Mouse (Mus musculus): ENCODE data around the gene Ptprt. TPM values are rescaled to one million over a fixed set of nuclear protein-coding genes. Genes with fewer than 3 reads are reported as not detected.

Gene Ptprt
- total and polyA plus RNA-seq, 3 experiments = not detected

GRCm38 (mm10) chr2:162658997-162659396 is 1.9 kb downstream of the Ptprt start:
- H3K36me3 ChIP-seq (ENCODE audit: control insufficient read depth in 1 of 2, insufficient read depth in 2 of 2, low read length in 2 of 2) = no peaks in the 10 kb centered on the region
- H3K27me3 ChIP-seq (ENCODE audit: control insufficient read depth in 1 of 2, insufficient read depth in 2 of 2, low read length in 2 of 2) = no peaks in the 10 kb centered on the region
- no peaks in the 10 kb centered on the region for H3K79me2 ChIP-seq (ENCODE audit: control insufficient read depth, insufficient read depth, low read length, poor library complexity)
- DNase-seq (ENCODE audit: low read depth, low spot score) = peak; percentile 2
- H3K4me3 ChIP-seq (ENCODE audit: control insufficient read depth in 1 of 2, insufficient read depth in 1 of 2, low read depth in 2 of 2, low read length in 2 of 2) = no peak overlapping the region
- no peak overlapping the region for H3K27ac ChIP-seq (ENCODE audit: control insufficient read depth, low read depth, low read length)
- no peaks in the 10 kb centered on the region for H3K9me3 ChIP-seq (replicated peaks; ENCODE audit: insufficient read depth, low read length)
- H3K4me1 ChIP-seq (ENCODE audit: control insufficient read depth in 1 of 2, insufficient read depth in 2 of 2, low read length in 2 of 2) = no peaks in the 10 kb centered on the region
- TF ChIP-seq RAD21 (IDR thresholded peaks at IDR 0.05; ENCODE audit: low read depth, low read length) = peak; percentile 10
- peak in 2 of 3 experiments; percentile 11 to 54; a peak in 3 of 6 replicates for TF ChIP-seq CTCF (IDR thresholded peaks at IDR 0.05 in 2 of 3, conservative IDR thresholded peaks at IDR 0.05 in 1 of 3; ENCODE audit: control insufficient read depth in 1 of 3, insufficient read depth in 1 of 3, low read depth in 2 of 3, low read length in 3 of 3, poor library complexity in 1 of 3, severe bottlenecking in 1 of 3)
- TF ChIP-seq ZKSCAN1 (IDR thresholded peaks at IDR 0.05; ENCODE audit: low read depth, low read length) = no peak
- no peak overlapping the region for H3K9ac ChIP-seq (ENCODE audit: control insufficient read depth, low read depth, low read length, poor library complexity, severe bottlenecking)

GRCm38 (mm10) chr2:162657541-162657940 is 3.4 kb downstream of the Ptprt start:
- Histone ChIP-seq H3K27ac (ENCODE audit: control insufficient read depth, low read depth, low read length) (no peak overlapping the region), H3K4me3 (ENCODE audit: control insufficient read depth in 1 of 2, insufficient read depth in 1 of 2, low read depth in 2 of 2, low read length in 2 of 2) (no peak overlapping the region), H3K9ac (ENCODE audit: control insufficient read depth, low read depth, low read length, poor library complexity, severe bottlenecking) (no peak overlapping the region), H3K4me1 (ENCODE audit: control insufficient read depth in 1 of 2, insufficient read depth in 2 of 2, low read length in 2 of 2) (no peaks in the 10 kb centered on the region), H3K27me3 (ENCODE audit: control insufficient read depth in 1 of 2, insufficient read depth in 2 of 2, low read length in 2 of 2) (no peaks in the 10 kb centered on the region), H3K9me3 (replicated peaks; ENCODE audit: insufficient read depth, low read length) (no peaks in the 10 kb centered on the region), H3K79me2 (ENCODE audit: control insufficient read depth, insufficient read depth, low read length, poor library complexity) (no peaks in the 10 kb centered on the region), H3K36me3 (ENCODE audit: control insufficient read depth in 1 of 2, insufficient read depth in 2 of 2, low read length in 2 of 2) (no peaks in the 10 kb centered on the region)
- no peak for DNase-seq (ENCODE audit: low read depth, low spot score)
- TF ChIP-seq MAZ (IDR thresholded peaks at IDR 0.05; ENCODE audit: low read depth, low read length) (no peak), TCF12 (IDR thresholded peaks at IDR 0.05; ENCODE audit: low read depth, low read length) (no peak), JUND (IDR thresholded peaks at IDR 0.05; ENCODE audit: low read depth, low read length) (no peak), E2F4 (IDR thresholded peaks at IDR 0.05; ENCODE audit: borderline replicate concordance, low read depth, low read length) (no peak), NRF1 (IDR thresholded peaks at IDR 0.05; ENCODE audit: insufficient read depth, low read depth, low read length, poor library complexity, severe bottlenecking) (no peak), HCFC1 (IDR thresholded peaks at IDR 0.05; ENCODE audit: low read depth, low read length) (no peak), BHLHE40 (IDR thresholded peaks at IDR 0.05; ENCODE audit: borderline replicate concordance, low read depth, low read length) (no peak), MXI1 (IDR thresholded peaks at IDR 0.05; ENCODE audit: low read depth, low read length) (no peak)

- Histone ChIP-seq H3K27ac (ENCODE audit: control insufficient read depth, low read depth, low read length) (no peak overlapping the region), H3K27me3 (ENCODE audit: control insufficient read depth in 1 of 2, insufficient read depth in 2 of 2, low read length in 2 of 2) (no peaks in the 10 kb centered on the region), H3K9ac (ENCODE audit: control insufficient read depth, low read depth, low read length, poor library complexity, severe bottlenecking) (no peak overlapping the region), H3K36me3 (ENCODE audit: control insufficient read depth in 1 of 2, insufficient read depth in 2 of 2, low read length in 2 of 2) (no peaks in the 10 kb centered on the region), H3K9me3 (replicated peaks; ENCODE audit: insufficient read depth, low read length) (no peaks in the 10 kb centered on the region), H3K4me1 (ENCODE audit: control insufficient read depth in 1 of 2, insufficient read depth in 2 of 2, low read length in 2 of 2) (no peaks in the 10 kb centered on the region), H3K4me3 (ENCODE audit: control insufficient read depth in 1 of 2, insufficient read depth in 1 of 2, low read depth in 2 of 2, low read length in 2 of 2) (no peak overlapping the region), H3K79me2 (ENCODE audit: control insufficient read depth, insufficient read depth, low read length, poor library complexity) (no peaks in the 10 kb centered on the region)
- DNase-seq (ENCODE audit: low read depth, low spot score) = no peak
- no peak for TF ChIP-seq POLR2AphosphoS5 (IDR thresholded peaks at IDR 0.05; ENCODE audit: borderline replicate concordance, low read depth, low read length)
- no peak for TF ChIP-seq NELFE (IDR thresholded peaks at IDR 0.05; ENCODE audit: low read depth, low read length)
- no peak for TF ChIP-seq ZC3H11A (IDR thresholded peaks at IDR 0.05; ENCODE audit: low read depth, low read length)
- no peak for TF ChIP-seq MAZ (IDR thresholded peaks at IDR 0.05; ENCODE audit: low read depth, low read length)
- TF ChIP-seq ETS1 (IDR thresholded peaks at IDR 0.05; ENCODE audit: low read depth, low read length) = no peak
- TF ChIP-seq EP300 (IDR thresholded peaks at IDR 0.05; ENCODE audit: low read depth in 1 of 2, low read length in 2 of 2) = no peak
- no peak for TF ChIP-seq ZKSCAN1 (IDR thresholded peaks at IDR 0.05; ENCODE audit: low read depth, low read length)
- TF ChIP-seq GABPA (IDR thresholded peaks at IDR 0.05; ENCODE audit: low read depth, low read length) = no peak
These were observed 6.5 kb downstream of the Ptprt start for GRCm38 (mm10) chr2:162654416-162654815.
